Mouse (Mus musculus): Measurements from ENCODE around the gene Cldn12. TPM values are rescaled to one million over a fixed set of nuclear protein-coding genes. Genes with fewer than 3 reads are reported as not detected.

Cldn12 gene
- polyA plus RNA-seq, 2 experiments = 13.6 to 20.2 TPM

DNA sequence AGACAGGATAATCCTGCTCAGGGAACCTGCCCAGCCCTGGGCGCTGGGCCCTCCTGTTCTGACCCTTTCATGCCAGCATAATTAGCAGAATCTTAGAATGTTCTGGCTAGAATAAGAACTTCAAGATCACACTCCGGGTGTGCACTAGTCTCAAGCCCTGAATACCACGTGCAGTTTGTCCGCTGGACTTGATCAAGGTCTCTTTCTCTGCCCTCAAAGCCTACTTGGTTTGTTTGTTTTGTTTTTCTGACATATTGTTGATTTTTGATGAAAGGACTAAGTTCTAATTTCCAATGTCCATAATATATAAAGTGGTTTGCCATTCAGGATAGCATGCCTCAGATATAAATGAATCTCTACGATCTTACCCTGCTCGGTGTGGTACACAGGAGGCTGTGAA is 35.7 kb downstream of the Cldn12 start, which contains the start of gene 1700015F17Rik:
Gene 1700015F17Rik, minus strand, starts transcription at position 101 of the 400 bp plus-strand sequence.
- Histone ChIP-seq H3K36me3 (ENCODE audit: control insufficient read depth, insufficient read depth, low read length) (no peaks in the 10 kb centered on the region), H3K4me3 (replicated peaks; ENCODE audit: low read length) (no peak within 1 kb of the TSS), H3K27me3 (ENCODE audit: control insufficient read depth, insufficient read depth, low read length) (no peaks in the 10 kb centered on the region), H3K9me3 (ENCODE audit: control insufficient read depth, low read length) (no peaks in the 10 kb centered on the region), H3K4me1 (ENCODE audit: control insufficient read depth, insufficient read depth, low read length) (no peaks in the 10 kb centered on the region), H3K4me2 (replicated peaks; ENCODE audit: low read depth, low read length, severe bottlenecking) (no peak within 1 kb of the TSS), H3K9ac (ENCODE audit: low read depth, low read length, severe bottlenecking) (no peak within 1 kb of the TSS), H3K27ac (replicated peaks; ENCODE audit: low read depth, low read length) (no peak within 1 kb of the TSS)
- DNase-seq (ENCODE audit: low spot score) = no peak
- TF ChIP-seq POLR2A (IDR thresholded peaks at IDR 0.05; ENCODE audit: borderline replicate concordance, extremely low read depth, insufficient read depth, insufficient read length) = no peak
- no peak for ATAC-seq (ENCODE audit: low FRiP score, low read depth)
- WGBS = 93% methylated on average over 6 of the region's 6 CpGs

- ATAC-seq (ENCODE audit: low FRiP score, low read depth) = no peak
- TF ChIP-seq POLR2A (IDR thresholded peaks at IDR 0.05; ENCODE audit: borderline replicate concordance, extremely low read depth, insufficient read depth, insufficient read length) = no peak
- no peaks in the 10 kb centered on the region for H3K36me3 ChIP-seq (ENCODE audit: control insufficient read depth, insufficient read depth, low read length)
- H3K9ac ChIP-seq (ENCODE audit: low read depth, low read length, severe bottlenecking) = no peak overlapping the region
- H3K4me3 ChIP-seq (replicated peaks; ENCODE audit: low read length) = no peak overlapping the region
- no peaks in the 10 kb centered on the region for H3K4me1 ChIP-seq (ENCODE audit: control insufficient read depth, insufficient read depth, low read length)
- no peak overlapping the region for H3K27ac ChIP-seq (replicated peaks; ENCODE audit: low read depth, low read length)
- no peak for DNase-seq (ENCODE audit: low spot score)
- 70% methylated on average over 4 of the region's 4 CpGs for WGBS
- H3K27me3 ChIP-seq (ENCODE audit: control insufficient read depth, insufficient read depth, low read length) = no peaks in the 10 kb centered on the region
- H3K4me2 ChIP-seq (replicated peaks; ENCODE audit: low read depth, low read length, severe bottlenecking) = no peak overlapping the region
- no peaks in the 10 kb centered on the region for H3K9me3 ChIP-seq (ENCODE audit: control insufficient read depth, low read length)
Measured at GRCm38 (mm10) chr5:5476133-5476532, 38.6 kb downstream of the Cldn12 start.

GRCm38 (mm10) chr5:5465256-5465655 is 49.5 kb downstream of the Cldn12 start:
- Histone ChIP-seq H3K27ac (replicated peaks; ENCODE audit: low read depth, low read length) (no peak overlapping the region), H3K9me3 (ENCODE audit: control insufficient read depth, low read length) (no peaks in the 10 kb centered on the region), H3K9ac (ENCODE audit: low read depth, low read length, severe bottlenecking) (no peak overlapping the region), H3K4me1 (ENCODE audit: control insufficient read depth, insufficient read depth, low read length) (no peaks in the 10 kb centered on the region), H3K27me3 (ENCODE audit: control insufficient read depth, insufficient read depth, low read length) (no peaks in the 10 kb centered on the region), H3K4me2 (replicated peaks; ENCODE audit: low read depth, low read length, severe bottlenecking) (no peak overlapping the region), H3K36me3 (ENCODE audit: control insufficient read depth, insufficient read depth, low read length) (no peaks in the 10 kb centered on the region), H3K4me3 (replicated peaks; ENCODE audit: low read length) (no peak overlapping the region)
- DNase-seq (ENCODE audit: low spot score) (no peak), ATAC-seq (ENCODE audit: low FRiP score, low read depth) (no peak)
- no peak for TF ChIP-seq POLR2A (IDR thresholded peaks at IDR 0.05; ENCODE audit: borderline replicate concordance, extremely low read depth, insufficient read depth, insufficient read length)
- WGBS = 65% methylated on average over 1 of the region's 1 CpGs

Other genes starting within 250 kb of the Cldn12 start
- 14.5 and 15.7 TPM in 2 replicates for gene Cdk14, start 94.6 kb downstream of the Cldn12 start, polyA plus RNA-seq (2012; rRNA removed)
- gene Cdk14, start 94.6 kb downstream of the Cldn12 start, polyA plus RNA-seq (2014; fragmentation: Nextera tagmentation; extraction: Ambion mirVana) = 27.6 and 29.7 TPM in 2 replicates
- gene 1700015F17Rik, start 35.8 kb downstream of the Cldn12 start, polyA plus RNA-seq (2012; rRNA removed) = not detected in 2 replicates
- gene 1700015F17Rik, start 35.8 kb downstream of the Cldn12 start, polyA plus RNA-seq (2014; fragmentation: Nextera tagmentation; extraction: Ambion mirVana) = not detected in 2 replicates
- 17.5 and 19.2 TPM in 2 replicates for gene Gtpbp10, start 44.6 kb upstream of the Cldn12 start, polyA plus RNA-seq (2012; rRNA removed)
- gene Gtpbp10, start 44.6 kb upstream of the Cldn12 start, polyA plus RNA-seq (2014; fragmentation: Nextera tagmentation; extraction: Ambion mirVana) = 24.8 and 24.9 TPM in 2 replicates
- 0.69 and 0.77 TPM in 2 replicates for gene Gm8773, start 58.8 kb upstream of the Cldn12 start, polyA plus RNA-seq (2012; rRNA removed)
- gene Gm8773, start 58.8 kb upstream of the Cldn12 start, polyA plus RNA-seq (2014; fragmentation: Nextera tagmentation; extraction: Ambion mirVana) = 1.1 and 1.4 TPM in 2 replicates
- gene Cfap69, start 149.3 kb upstream of the Cldn12 start, polyA plus RNA-seq (2012; rRNA removed) = 2.4 and 3.8 TPM in 2 replicates
- 2.6 and 3.1 TPM in 2 replicates for gene Cfap69, start 149.3 kb upstream of the Cldn12 start, polyA plus RNA-seq (2014; fragmentation: Nextera tagmentation; extraction: Ambion mirVana)
- 5.7 and 7.9 TPM in 2 replicates for gene Steap2, start 179.6 kb upstream of the Cldn12 start, polyA plus RNA-seq (2012; rRNA removed)
- gene Steap2, start 179.6 kb upstream of the Cldn12 start, polyA plus RNA-seq (2014; fragmentation: Nextera tagmentation; extraction: Ambion mirVana) = 5.9 and 7.8 TPM in 2 replicates
- gene Steap1, start 234.4 kb upstream of the Cldn12 start, polyA plus RNA-seq (2012; rRNA removed) = 3.3 and 3.6 TPM in 2 replicates
- 4.7 and 4.8 TPM in 2 replicates for gene Steap1, start 234.4 kb upstream of the Cldn12 start, polyA plus RNA-seq (2014; fragmentation: Nextera tagmentation; extraction: Ambion mirVana)